Mouse (Mus musculus) thymus, adult 2 months (tissue): ENCODE measurements around the gene Polg2.

Source experiments
- CTCF ChIP-seq: fragments of 200-500 bp; IDR thresholded peaks from 2 replicates; pipeline ENCODE4 v1.5.1; 2012; ENCODE audit warnings: mild to moderate bottlenecking, control low read depth, low read length, moderate library complexity, borderline replicate concordance; ENCODE audit not compliant: control insufficient read depth, poor library complexity, insufficient read depth; ENCODE audit errors: extremely low read depth
- POLR2A ChIP-seq: fragments of 200-500 bp; IDR thresholded peaks from 2 replicates; pipeline ENCODE4 v1.6.1; 2012; ENCODE audit warnings: mild to moderate bottlenecking, low read length, control low read depth, moderate library complexity; ENCODE audit not compliant: control insufficient read depth, poor library complexity, insufficient read depth; ENCODE audit errors: extremely low read depth

GRCm38 (mm10) chr11:106817808-106818207 lies 38.5 kb upstream of the Polg2 start:
- TF ChIP-seq CTCF (no peak), POLR2A (no peak)
